In the genomic region with DNA sequence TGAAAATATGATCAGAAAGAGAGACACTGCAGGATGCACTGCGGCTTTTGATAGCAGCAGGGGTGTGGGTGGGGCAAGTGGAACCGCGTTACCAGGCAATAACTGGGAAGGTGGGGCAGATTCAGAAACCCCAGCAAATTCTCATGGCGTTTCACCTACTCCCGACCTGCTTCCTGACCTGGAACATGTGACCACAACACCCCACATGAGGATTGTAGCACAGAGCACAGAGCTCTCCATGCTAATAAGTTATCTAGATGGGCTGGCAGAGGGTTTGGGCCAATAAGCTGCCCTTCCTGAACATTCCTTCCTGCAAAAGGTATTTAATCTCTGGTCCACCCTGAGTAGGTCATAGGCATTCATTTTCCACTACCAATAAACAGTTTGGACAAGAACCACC, we compare ENCODE assay signal across 24 mouse cellular contexts. TPM values are rescaled to one million over a fixed set of nuclear protein-coding genes. Genes with fewer than 3 reads are reported as not detected.
"Had no signal": no experiment of that assay in that cellular context is flagged by ENCODE, and none has a peak within 500 bp of the region (broad histone marks: within the 10 kb centered on the region; RNA-seq: fewer than 3 reads in every experiment).

No protein-coding gene starts in this region.

- H3K4me2 ChIP-seq: limb, embryonic 13.5 days; liver, embryonic 12.5 days; liver, embryonic 15.5 days; lung, embryonic 15.5 days; midbrain, embryonic 15.5 days; neural tube, embryonic 12.5 days; neural tube, embryonic 15.5 days; stomach, embryonic 15.5 days had no signal

- DNase-seq: liver; lung, adult 18-20 months; lung, postnatal 10 days; lung, postnatal 36 days; right cerebral cortex, adult 18-20 months; right cerebral cortex, postnatal 14 days; right cerebral cortex, postnatal 4 days; thymus, adult 18-20 months; thymus, postnatal 36 days had no signal

- H3K4me3 ChIP-seq: limb, embryonic 10.5 days; limb, embryonic 13.5 days; liver, embryonic 12.5 days; liver, embryonic 15.5 days; lung, embryonic 15.5 days; megakaryocyte, embryonic 14.5 days; midbrain, embryonic 10.5 days; midbrain, embryonic 15.5 days; neural tube, embryonic 12.5 days; neural tube, embryonic 15.5 days; stomach, embryonic 15.5 days had no signal

- H3K36me3 ChIP-seq: limb, embryonic 10.5 days; limb, embryonic 13.5 days; liver, embryonic 12.5 days; liver, embryonic 15.5 days; lung, embryonic 15.5 days; midbrain, embryonic 10.5 days; midbrain, embryonic 15.5 days; neural tube, embryonic 12.5 days; neural tube, embryonic 15.5 days; stomach, embryonic 15.5 days had no signal

- H3K9me3 ChIP-seq: limb, embryonic 10.5 days; limb, embryonic 13.5 days; liver, embryonic 12.5 days; liver, embryonic 15.5 days; lung, embryonic 15.5 days; midbrain, embryonic 10.5 days; midbrain, embryonic 15.5 days; neural tube, embryonic 12.5 days; neural tube, embryonic 15.5 days; stomach, embryonic 15.5 days had no signal

- ATAC-seq: hindbrain, postnatal 0 days; inflammation-experienced regulatory T-cells, adult 6 months; intestine, embryonic 16.5 days; liver, embryonic 12.5 days; midbrain, embryonic 15.5 days had no signal

- H3K4me1 ChIP-seq: limb, embryonic 13.5 days; liver, embryonic 12.5 days; liver, embryonic 15.5 days; lung, embryonic 15.5 days; midbrain, embryonic 15.5 days; neural tube, embryonic 15.5 days; stomach, embryonic 15.5 days had no signal

- H3K27me3 ChIP-seq: limb, embryonic 13.5 days; liver, embryonic 12.5 days; liver, embryonic 15.5 days; lung, embryonic 15.5 days; midbrain, embryonic 15.5 days; neural tube, embryonic 12.5 days; neural tube, embryonic 15.5 days; stomach, embryonic 15.5 days had no signal

- H3K9ac ChIP-seq: limb, embryonic 13.5 days; liver, embryonic 12.5 days; liver, embryonic 15.5 days; lung, embryonic 15.5 days; midbrain, embryonic 15.5 days; neural tube, embryonic 12.5 days; neural tube, embryonic 15.5 days; stomach, embryonic 15.5 days had no signal

- H3K27ac ChIP-seq: hindbrain, postnatal 0 days; limb, embryonic 10.5 days; limb, embryonic 13.5 days; liver, embryonic 12.5 days; liver, embryonic 15.5 days; lung, embryonic 15.5 days; midbrain, embryonic 10.5 days; midbrain, embryonic 15.5 days; neural tube, embryonic 12.5 days; neural tube, embryonic 15.5 days; stomach, embryonic 15.5 days had no signal

RNA-seq across cellular contexts. Expression of a gene that starts 26.2 kb away (rescaled TPM):
- polyA plus RNA-seq: inflammation-experienced regulatory T-cells, adult 6 months had no signal

RNA-seq across cellular contexts. Expression of a gene that starts 28.3 kb away (rescaled TPM):
- polyA plus RNA-seq: hindbrain, postnatal 0 days; inflammation-experienced regulatory T-cells, adult 6 months; intestine, embryonic 16.5 days; limb, embryonic 10.5 days; limb, embryonic 13.5 days; liver, embryonic 12.5 days; liver, embryonic 15.5 days; lung, embryonic 15.5 days; midbrain, embryonic 10.5 days; midbrain, embryonic 15.5 days; neural tube, embryonic 12.5 days; neural tube, embryonic 15.5 days; stomach, embryonic 15.5 days; testis, adult 2 months had no signal

RNA-seq across cellular contexts. Expression of a gene that starts 28.4 kb away (rescaled TPM):
- polyA plus RNA-seq: liver, embryonic 15.5 days had no signal
